Mouse (Mus musculus): ENCODE data around the gene Wsb1. TPM values are rescaled to one million over a fixed set of nuclear protein-coding genes. Genes with fewer than 3 reads are reported as not detected.

Gene Wsb1
- polyA plus RNA-seq, 1 experiment from 2014 or later, result 266 TPM

DNA sequence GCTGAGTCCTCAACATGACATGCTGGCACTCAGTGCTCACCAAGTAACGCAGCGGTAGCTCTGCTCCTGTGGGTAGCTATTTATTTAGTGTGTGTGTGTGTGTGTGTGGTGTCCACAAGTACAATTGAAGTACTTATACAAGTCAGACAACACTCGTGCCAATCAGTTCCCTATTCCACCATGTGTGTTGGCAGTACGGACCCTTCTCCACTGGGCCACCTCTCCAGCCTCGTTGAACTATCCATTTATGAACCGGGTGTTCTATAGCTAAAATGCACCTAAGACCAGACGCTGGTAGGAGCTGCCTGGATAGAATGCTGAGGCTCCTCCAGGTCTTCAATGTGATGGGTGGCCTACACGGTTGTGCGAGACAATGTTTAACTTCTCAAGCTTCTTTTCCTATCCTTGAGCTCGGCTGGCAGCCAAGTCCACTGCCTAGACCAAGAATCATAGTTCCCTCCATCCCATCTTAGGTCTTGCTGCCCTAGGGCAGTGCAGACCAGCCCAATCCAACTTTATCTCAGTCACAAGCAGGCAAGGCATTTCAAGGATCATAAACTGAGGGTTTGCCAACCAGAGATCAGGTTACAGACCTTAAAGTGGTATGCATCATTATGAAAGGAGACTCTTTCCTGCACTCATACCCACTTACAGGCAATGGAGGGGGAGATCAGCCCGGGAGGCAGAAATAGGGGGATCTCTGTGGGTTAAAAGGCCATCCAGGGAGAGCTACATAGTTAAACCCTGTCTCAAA is 16.6 kb downstream of the Wsb1 start:
- Histone ChIP-seq H3K4me1 (ENCODE audit: insufficient read depth) (peaks cover 4% of the 10 kb centered on the region; the same call in 1 of the 2 replicates), H3K27me3 (ENCODE audit: insufficient read depth, low read length) (no peaks in the 10 kb centered on the region), H3K4me3 (ENCODE audit: low read depth, low read length) (no peak overlapping the region), H3K27ac (ENCODE audit: low read depth) (peak overlapping the region; percentile 81), H3K9me3 (ENCODE audit: low read depth, low read length) (no peaks in the 10 kb centered on the region), H3K9ac (no peak overlapping the region), H3K4me2 (no peak overlapping the region), H3K36me3 (ENCODE audit: insufficient read depth) (peaks cover 51% of the 10 kb centered on the region)
- WGBS, result 60% methylated on average over 11 of the region's 11 CpGs
- no peak for TF ChIP-seq CTCF (IDR thresholded peaks at IDR 0.05; ENCODE audit: low read depth)
- DNase-seq (peak; percentile 67), ATAC-seq (ENCODE audit: insufficient read depth) (peak; percentile 87)

GRCm38 (mm10) chr11:79230251-79230570 is 24.3 kb downstream of the Wsb1 start:
- WGBS, result 87% methylated on average over 13 of the region's 13 CpGs
- no peak overlapping the region for H3K27ac ChIP-seq (ENCODE audit: low read depth)
- no peak for TF ChIP-seq CTCF (IDR thresholded peaks at IDR 0.05; ENCODE audit: low read depth)
- H3K4me1 ChIP-seq (ENCODE audit: insufficient read depth), result 0 out of 2 replicates have a peak, but pooled peaks cover 7% of the 10 kb centered on the region
- H3K36me3 ChIP-seq (ENCODE audit: insufficient read depth), result no peaks in the 10 kb centered on the region
- ATAC-seq (ENCODE audit: insufficient read depth), result no peak
- H3K9ac ChIP-seq, result no peak overlapping the region
- H3K27me3 ChIP-seq (ENCODE audit: insufficient read depth, low read length), result no peaks in the 10 kb centered on the region
- no peak overlapping the region for H3K4me2 ChIP-seq
- DNase-seq, result no peak
- no peak overlapping the region for H3K4me3 ChIP-seq (ENCODE audit: low read depth, low read length)
- H3K9me3 ChIP-seq (ENCODE audit: low read depth, low read length), result no peaks in the 10 kb centered on the region

DNA sequence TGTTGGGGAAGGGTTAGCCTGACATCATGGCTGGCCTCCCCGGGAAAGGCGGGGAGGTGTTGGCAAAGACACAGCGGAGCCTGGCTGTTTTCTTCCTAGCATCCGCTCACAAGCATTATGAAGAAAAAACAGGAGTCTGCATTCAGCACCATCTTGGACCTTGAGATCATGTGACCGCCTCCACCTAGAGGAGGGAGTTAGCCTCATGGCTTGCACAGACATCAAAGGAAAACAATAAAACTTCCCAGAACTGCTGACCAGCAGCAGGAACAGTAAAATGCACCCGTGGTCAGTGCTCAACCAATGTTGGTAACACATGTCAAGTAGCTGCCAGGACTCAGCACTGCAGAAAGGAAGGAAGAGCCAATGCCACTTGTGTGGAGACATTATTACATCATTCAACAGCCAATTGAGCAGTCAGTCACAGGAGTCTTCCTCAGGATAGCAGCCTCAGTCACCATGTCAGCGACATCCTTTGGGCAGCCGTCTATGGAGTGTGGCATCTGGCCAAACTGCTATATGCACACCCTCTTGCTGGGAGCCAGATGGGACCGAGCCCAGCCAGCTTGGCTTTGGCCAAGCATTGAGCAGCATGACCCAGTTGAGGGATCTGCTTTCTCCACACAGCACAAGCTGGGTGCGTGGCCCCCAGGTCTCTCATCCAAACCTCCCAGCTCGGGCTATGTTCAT is 24.8 kb downstream of the Wsb1 start:
- H3K9ac ChIP-seq, result no peak overlapping the region
- H3K4me2 ChIP-seq, result no peak overlapping the region
- ATAC-seq (ENCODE audit: insufficient read depth) (peak; percentile 68), DNase-seq (peak; percentile 73)
- no peak overlapping the region for H3K4me3 ChIP-seq (ENCODE audit: low read depth, low read length)
- no peak for TF ChIP-seq CTCF (IDR thresholded peaks at IDR 0.05; ENCODE audit: low read depth)
- 68% methylated on average over 11 of the region's 11 CpGs for whole genome bisulfite sequencing
- H3K27ac ChIP-seq (ENCODE audit: low read depth), result no peak overlapping the region
- H3K27me3 ChIP-seq (ENCODE audit: insufficient read depth, low read length), result no peaks in the 10 kb centered on the region
- H3K36me3 ChIP-seq (ENCODE audit: insufficient read depth), result no peaks in the 10 kb centered on the region
- H3K4me1 ChIP-seq (ENCODE audit: insufficient read depth), result peaks cover 7% of the 10 kb centered on the region; the same call in 1 of the 2 replicates
- H3K9me3 ChIP-seq (ENCODE audit: low read depth, low read length), result no peaks in the 10 kb centered on the region

GRCm38 (mm10) chr11:79229057-79229504 is 25.4 kb downstream of the Wsb1 start:
- peaks cover 7% of the 10 kb centered on the region; the same call in 1 of the 2 replicates for H3K4me1 ChIP-seq (ENCODE audit: insufficient read depth)
- no peaks in the 10 kb centered on the region for H3K9me3 ChIP-seq (ENCODE audit: low read depth, low read length)
- ATAC-seq (ENCODE audit: insufficient read depth), result no peak
- 77% methylated on average over 10 of the region's 10 CpGs for WGBS
- no peak overlapping the region for H3K4me3 ChIP-seq (ENCODE audit: low read depth, low read length)
- H3K36me3 ChIP-seq (ENCODE audit: insufficient read depth), result no peaks in the 10 kb centered on the region
- TF ChIP-seq CTCF (IDR thresholded peaks at IDR 0.05; ENCODE audit: low read depth), result no peak
- no peak for DNase-seq
- no peaks in the 10 kb centered on the region for H3K27me3 ChIP-seq (ENCODE audit: insufficient read depth, low read length)
- no peak overlapping the region for H3K9ac ChIP-seq
- no peak overlapping the region for H3K4me2 ChIP-seq
- no peak overlapping the region for H3K27ac ChIP-seq (ENCODE audit: low read depth)

GRCm38 (mm10) chr11:79228089-79228488 is 26.4 kb downstream of the Wsb1 start:
- no peak overlapping the region for H3K27ac ChIP-seq (ENCODE audit: low read depth)
- no peak overlapping the region for H3K4me3 ChIP-seq (ENCODE audit: low read depth, low read length)
- ATAC-seq (ENCODE audit: insufficient read depth) (no peak), DNase-seq (no peak)
- H3K9me3 ChIP-seq (ENCODE audit: low read depth, low read length), result no peaks in the 10 kb centered on the region
- H3K4me2 ChIP-seq, result no peak overlapping the region
- TF ChIP-seq CTCF (IDR thresholded peaks at IDR 0.05; ENCODE audit: low read depth), result no peak
- H3K4me1 ChIP-seq (ENCODE audit: insufficient read depth), result peaks cover 7% of the 10 kb centered on the region; the same call in 1 of the 2 replicates
- WGBS, result 81% methylated on average over 2 of the region's 2 CpGs
- no peak overlapping the region for H3K9ac ChIP-seq
- no peaks in the 10 kb centered on the region for H3K36me3 ChIP-seq (ENCODE audit: insufficient read depth)
- H3K27me3 ChIP-seq (ENCODE audit: insufficient read depth, low read length), result no peaks in the 10 kb centered on the region

DNA sequence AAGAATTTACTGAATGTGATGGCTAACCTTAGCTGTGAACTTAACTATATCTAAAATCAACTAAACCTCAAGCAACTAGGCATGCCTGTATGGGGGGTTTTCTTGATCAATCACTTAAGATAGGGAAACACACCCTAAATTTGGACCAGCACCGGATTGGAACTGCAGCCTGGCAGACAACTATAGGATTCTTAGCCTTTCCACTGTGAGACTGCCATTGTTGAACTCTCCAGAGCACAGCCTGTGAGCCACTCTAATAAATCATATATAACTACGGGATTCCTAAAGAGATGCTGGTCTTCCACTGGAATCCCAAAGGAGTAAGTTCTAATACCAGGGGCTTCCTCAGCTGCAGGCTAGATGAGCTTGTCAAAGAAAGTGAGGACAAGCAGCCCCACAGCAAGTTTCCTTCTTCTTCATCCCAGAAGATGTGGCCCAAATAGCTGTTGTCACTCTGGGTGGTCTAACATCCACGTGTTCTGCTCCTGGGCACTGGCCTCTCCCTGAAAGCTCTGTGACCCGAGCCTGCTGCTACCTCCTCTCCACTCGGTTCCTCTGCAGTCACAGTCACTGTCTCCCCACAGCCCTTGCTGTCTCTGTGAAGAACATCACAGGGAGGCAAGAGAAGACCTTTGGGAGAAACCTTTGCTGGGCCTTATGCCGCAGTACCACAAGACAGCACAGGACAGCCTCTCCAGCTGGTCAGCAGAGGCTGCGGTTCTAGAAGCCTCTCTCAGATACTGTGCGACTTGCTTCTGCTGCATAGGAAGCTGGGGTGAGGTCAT is 28.9 kb downstream of the Wsb1 start:
- TF ChIP-seq CTCF (IDR thresholded peaks at IDR 0.05; ENCODE audit: low read depth), result no peak
- Histone ChIP-seq H3K27ac (ENCODE audit: low read depth) (no peak overlapping the region), H3K36me3 (ENCODE audit: insufficient read depth) (no peaks in the 10 kb centered on the region), H3K9me3 (ENCODE audit: low read depth, low read length) (no peaks in the 10 kb centered on the region), H3K4me3 (ENCODE audit: low read depth, low read length) (no peak overlapping the region), H3K4me2 (no peak overlapping the region), H3K4me1 (ENCODE audit: insufficient read depth) (peaks cover 7% of the 10 kb centered on the region; the same call in 1 of the 2 replicates), H3K9ac (no peak overlapping the region), H3K27me3 (ENCODE audit: insufficient read depth, low read length) (no peaks in the 10 kb centered on the region)
- no peak for DNase-seq
- ATAC-seq (ENCODE audit: insufficient read depth), result no peak
- 59% methylated on average over 8 of the region's 8 CpGs for WGBS
